Mouse (Mus musculus): ENCODE measurements around the gene Olfr896-ps1. TPM values are rescaled to one million over a fixed set of nuclear protein-coding genes. Genes with fewer than 3 reads are reported as not detected.

Gene Olfr896-ps1
- polyA plus RNA-seq (2015; fragmentation: Nextera tagmentation; extraction: Ambion mirVana) = not detected in 2 replicates

- no peaks in the 10 kb centered on the region for H3K27me3 ChIP-seq
- no peaks in the 10 kb centered on the region for H3K4me1 ChIP-seq
- ATAC-seq (ENCODE audit: insufficient number of reproducible peaks, low FRiP score, low TSS enrichment, low read depth) = no peak
- H3K4me2 ChIP-seq (replicated peaks) = no peak within 1 kb of the TSS
- H3K9ac ChIP-seq = no peak within 1 kb of the TSS
- H3K27ac ChIP-seq (replicated peaks) = no peak within 1 kb of the TSS
- no peak within 1 kb of the TSS for H3K4me3 ChIP-seq (replicated peaks)
- H3K9me3 ChIP-seq (replicated peaks) = no peaks in the 10 kb centered on the region
- H3K36me3 ChIP-seq = no peaks in the 10 kb centered on the region
- 84% methylated on average over 1 of the region's 1 CpGs for WGBS
Measured at GRCm38 (mm10) chr9:38290807-38291206, at the start of gene Olfr896-ps1. Olfr896-ps1 (plus strand) TSS chr9:38291107.

GRCm38 (mm10) chr9:38252474-38252873 is 38.4 kb upstream of the Olfr896-ps1 start, which contains the start of gene Olfr143:
Olfr143 (plus strand) TSS chr9:38252774.
- H3K9me3 ChIP-seq (replicated peaks) = no peaks in the 10 kb centered on the region
- H3K4me2 ChIP-seq (replicated peaks) = no peak within 1 kb of the TSS
- no peak within 1 kb of the TSS for H3K27ac ChIP-seq (replicated peaks)
- no peaks in the 10 kb centered on the region for H3K4me1 ChIP-seq
- H3K27me3 ChIP-seq = no peaks in the 10 kb centered on the region
- H3K4me3 ChIP-seq (replicated peaks) = no peak within 1 kb of the TSS
- H3K36me3 ChIP-seq = no peaks in the 10 kb centered on the region
- H3K9ac ChIP-seq = no peak within 1 kb of the TSS
- no peak for ATAC-seq (ENCODE audit: insufficient number of reproducible peaks, low FRiP score, low TSS enrichment, low read depth)

- no peaks in the 10 kb centered on the region for H3K27me3 ChIP-seq
- no peaks in the 10 kb centered on the region for H3K9me3 ChIP-seq (replicated peaks)
- H3K36me3 ChIP-seq = no peaks in the 10 kb centered on the region
- H3K9ac ChIP-seq = no peak within 1 kb of the TSS
- no peaks in the 10 kb centered on the region for H3K4me1 ChIP-seq
- H3K27ac ChIP-seq (replicated peaks) = no peak within 1 kb of the TSS
- no peak within 1 kb of the TSS for H3K4me3 ChIP-seq (replicated peaks)
- ATAC-seq (ENCODE audit: insufficient number of reproducible peaks, low FRiP score, low TSS enrichment, low read depth) = no peak
- no peak within 1 kb of the TSS for H3K4me2 ChIP-seq (replicated peaks)
Measured at GRCm38 (mm10) chr9:38267551-38267950, 23.4 kb upstream of the Olfr896-ps1 start, which contains the start of gene Olfr895. Olfr895 (plus strand) TSS chr9:38267851.

GRCm38 (mm10) chr9:38328760-38329159 is 37.9 kb downstream of the Olfr896-ps1 start, which contains the start of gene Olfr25:
Olfr25 (plus strand) TSS chr9:38329060.
- H3K9ac ChIP-seq = no peak within 1 kb of the TSS
- no peak within 1 kb of the TSS for H3K27ac ChIP-seq (replicated peaks)
- no peaks in the 10 kb centered on the region for H3K9me3 ChIP-seq (replicated peaks)
- no peaks in the 10 kb centered on the region for H3K36me3 ChIP-seq
- no peaks in the 10 kb centered on the region for H3K27me3 ChIP-seq
- no peaks in the 10 kb centered on the region for H3K4me1 ChIP-seq
- H3K4me2 ChIP-seq (replicated peaks) = no peak within 1 kb of the TSS
- 66% methylated on average over 3 of the region's 3 CpGs for WGBS
- no peak within 1 kb of the TSS for H3K4me3 ChIP-seq (replicated peaks)
- ATAC-seq (ENCODE audit: insufficient number of reproducible peaks, low FRiP score, low TSS enrichment, low read depth) = no peak

Other genes with a start within 250 kb of the Olfr896-ps1 start
- gene Olfr884, start 244.6 kb upstream of the Olfr896-ps1 start, polyA plus RNA-seq (2015; fragmentation: Nextera tagmentation; extraction: Ambion mirVana) = 0.33 TPM in 1 of 2 replicates, not detected in the other
- gene Olfr885, start 229.8 kb upstream of the Olfr896-ps1 start, polyA plus RNA-seq (2015; fragmentation: Nextera tagmentation; extraction: Ambion mirVana) = 0.23 TPM in 1 of 2 replicates, not detected in the other
- gene Olfr887, start 207.0 kb upstream of the Olfr896-ps1 start, polyA plus RNA-seq (2015; fragmentation: Nextera tagmentation; extraction: Ambion mirVana) = not detected in 2 replicates
- not detected in 2 replicates for gene Olfr888, start 183.0 kb upstream of the Olfr896-ps1 start, polyA plus RNA-seq (2015; fragmentation: Nextera tagmentation; extraction: Ambion mirVana)
- 0.12 TPM in 2 replicates for gene Olfr889, start 175.9 kb upstream of the Olfr896-ps1 start, polyA plus RNA-seq (2015; fragmentation: Nextera tagmentation; extraction: Ambion mirVana)
- gene Olfr890, start 148.6 kb upstream of the Olfr896-ps1 start, polyA plus RNA-seq (2015; fragmentation: Nextera tagmentation; extraction: Ambion mirVana) = 0.05 TPM in 1 of 2 replicates, not detected in the other
- gene Olfr891, start 110.3 kb upstream of the Olfr896-ps1 start, polyA plus RNA-seq (2015; fragmentation: Nextera tagmentation; extraction: Ambion mirVana) = not detected in 2 replicates
- gene Olfr893, start 82.7 kb upstream of the Olfr896-ps1 start, polyA plus RNA-seq (2015; fragmentation: Nextera tagmentation; extraction: Ambion mirVana) = 0.16 TPM in 1 of 2 replicates, not detected in the other
- not detected in 2 replicates for gene Olfr894, start 73.1 kb upstream of the Olfr896-ps1 start, polyA plus RNA-seq (2015; fragmentation: Nextera tagmentation; extraction: Ambion mirVana)
- gene Olfr143, start 38.3 kb upstream of the Olfr896-ps1 start, polyA plus RNA-seq (2015; fragmentation: Nextera tagmentation; extraction: Ambion mirVana) = not detected in 2 replicates
- not detected in 2 replicates for gene Olfr895, start 23.3 kb upstream of the Olfr896-ps1 start, polyA plus RNA-seq (2015; fragmentation: Nextera tagmentation; extraction: Ambion mirVana)
- 0.20 TPM in 1 of 2 replicates, not detected in the other for gene Olfr25, start 38.0 kb downstream of the Olfr896-ps1 start, polyA plus RNA-seq (2015; fragmentation: Nextera tagmentation; extraction: Ambion mirVana)
- gene Olfr898, start 57.3 kb downstream of the Olfr896-ps1 start, polyA plus RNA-seq (2015; fragmentation: Nextera tagmentation; extraction: Ambion mirVana) = not detected in 2 replicates
- 0.11 and 0.20 TPM in 2 replicates for gene Olfr250, start 75.8 kb downstream of the Olfr896-ps1 start, polyA plus RNA-seq (2015; fragmentation: Nextera tagmentation; extraction: Ambion mirVana)
- gene Olfr251, start 86.0 kb downstream of the Olfr896-ps1 start, polyA plus RNA-seq (2015; fragmentation: Nextera tagmentation; extraction: Ambion mirVana) = not detected in 2 replicates
- gene Olfr147, start 110.6 kb downstream of the Olfr896-ps1 start, polyA plus RNA-seq (2015; fragmentation: Nextera tagmentation; extraction: Ambion mirVana) = not detected in 2 replicates
- gene Olfr901, start 138.3 kb downstream of the Olfr896-ps1 start, polyA plus RNA-seq (2015; fragmentation: Nextera tagmentation; extraction: Ambion mirVana) = not detected in 2 replicates
- not detected in 2 replicates for gene Olfr902, start 156.5 kb downstream of the Olfr896-ps1 start, polyA plus RNA-seq (2015; fragmentation: Nextera tagmentation; extraction: Ambion mirVana)
- gene Olfr904, start 172.0 kb downstream of the Olfr896-ps1 start, polyA plus RNA-seq (2015; fragmentation: Nextera tagmentation; extraction: Ambion mirVana) = not detected in 2 replicates
- gene Olfr905, start 180.0 kb downstream of the Olfr896-ps1 start, polyA plus RNA-seq (2015; fragmentation: Nextera tagmentation; extraction: Ambion mirVana) = 0.05 TPM in 1 of 2 replicates, not detected in the other
- not detected in 2 replicates for gene Olfr906, start 196.0 kb downstream of the Olfr896-ps1 start, polyA plus RNA-seq (2015; fragmentation: Nextera tagmentation; extraction: Ambion mirVana)
- not detected in 2 replicates for gene Olfr907, start 204.7 kb downstream of the Olfr896-ps1 start, polyA plus RNA-seq (2015; fragmentation: Nextera tagmentation; extraction: Ambion mirVana)
- gene Olfr911-ps1, start 230.5 kb downstream of the Olfr896-ps1 start, polyA plus RNA-seq (2015; fragmentation: Nextera tagmentation; extraction: Ambion mirVana) = not detected in 2 replicates
- gene Olfr910, start 246.7 kb downstream of the Olfr896-ps1 start, polyA plus RNA-seq (2015; fragmentation: Nextera tagmentation; extraction: Ambion mirVana) = 0.11 TPM in 1 of 2 replicates, not detected in the other

All from embryonic facial prominence, embryonic 15.5 days (tissue).